Mouse (Mus musculus) heart, postnatal 0 days (tissue): ENCODE data around the gene Ndufa5. TPM values are rescaled to one million over a fixed set of nuclear protein-coding genes. Genes with fewer than 3 reads are reported as not detected.

ENCODE experiments used
- ATAC-seq: fragments of 200-750 bp; cut with Nextera tagmentation; 2 replicates; pipeline ENCODE4 v1.8.0; 2017; ENCODE audit warnings: low read depth, moderate number of reproducible peaks, moderate library complexity; ENCODE audit not compliant: insufficient read depth
- DNase-seq: peaks from one replicate; pipeline ENCODE4 v3.0.0-alpha.2; 2016; ENCODE audit warnings: low spot score
- H3K27ac ChIP-seq: fragments of 300-500 bp; sonication (generic); 2 replicates; pipeline ENCODE4 v1.5.1; 2014; ENCODE audit warnings: low read depth, mild to moderate bottlenecking
- H3K27me3 ChIP-seq: fragments of 300-500 bp; sonication (generic); 2 replicates; pipeline ENCODE4 v1.6.1; 2014; ENCODE audit warnings: low read length, mixed read lengths; ENCODE audit not compliant: control insufficient read depth, insufficient read depth
- H3K36me3 ChIP-seq: fragments of 300-500 bp; sonication (generic); replicated peaks from 2 replicates; pipeline ENCODE4 v1.6.1; 2014; ENCODE audit warnings: low read length, mixed read lengths; ENCODE audit not compliant: control insufficient read depth, insufficient read depth
- H3K4me1 ChIP-seq: fragments of 300-500 bp; sonication (generic); 2 replicates; pipeline ENCODE4 v1.6.1; 2014; ENCODE audit warnings: antibody characterized with exemption; ENCODE audit not compliant: control insufficient read depth, insufficient read depth
- H3K4me2 ChIP-seq: fragments of 300-500 bp; sonication (generic); 2 replicates; pipeline ENCODE4 v1.6.1; 2014; ENCODE audit warnings: low read depth, mild to moderate bottlenecking, low read length, moderate library complexity
- H3K4me3 ChIP-seq: fragments of 300-500 bp; sonication (generic); 2 replicates; pipeline ENCODE4 v1.5.1; 2014; ENCODE audit warnings: low read depth, low read length
- H3K9ac ChIP-seq: fragments of 300-500 bp; sonication (generic); replicated peaks from 2 replicates; pipeline ENCODE4 v1.6.1; 2014; ENCODE audit warnings: low read depth, low read length, mixed read lengths
- H3K9me3 ChIP-seq: fragments of 300-500 bp; sonication (generic); replicated peaks from 2 replicates; pipeline ENCODE4 v1.6.1; 2016; ENCODE audit warnings: low read length; ENCODE audit not compliant: control insufficient read depth
- CTCF ChIP-seq: IDR thresholded peaks from 2 replicates; pipeline ENCODE4 v1.5.1; 2016; ENCODE audit warnings: antibody characterized with exemption, control low read depth, low read depth
- EP300 ChIP-seq: IDR thresholded peaks from 2 replicates; pipeline ENCODE4 v1.6.1; 2016; ENCODE audit warnings: antibody characterized with exemption, low read depth
- WGBS: fragments of 180-500 bp; shearing (Covaris S2); extraction: QIAGEN DNeasy Blood & Tissue Kit; methylation state at CpG from one replicate; pipeline ENCODE4 v1.1.7; 2014; 5-methylcytosine and 5-hydroxymethylcytosine counted together
- polyA plus RNA-seq: library from polyadenylated mRNA; unstranded; fragments of >200 nt; fragmentation: Nextera tagmentation; extraction: Ambion mirVana; gene quantifications from 2 replicates; pipeline ENCODE4 v1.2.1, GENCODE M21; 2015
- total RNA-seq: library from RNA; depleted of rRNA; stranded (reverse); fragments of >200 nt; gene quantifications from 2 replicates; pipeline ENCODE4 v1.2.3, GENCODE M21; 2014; ENCODE audit warnings: low replicate concordance

Ndufa5 gene
- total and polyA plus RNA-seq, 2 experiments from 2014 or later: 113 to 1,697 TPM

DNA sequence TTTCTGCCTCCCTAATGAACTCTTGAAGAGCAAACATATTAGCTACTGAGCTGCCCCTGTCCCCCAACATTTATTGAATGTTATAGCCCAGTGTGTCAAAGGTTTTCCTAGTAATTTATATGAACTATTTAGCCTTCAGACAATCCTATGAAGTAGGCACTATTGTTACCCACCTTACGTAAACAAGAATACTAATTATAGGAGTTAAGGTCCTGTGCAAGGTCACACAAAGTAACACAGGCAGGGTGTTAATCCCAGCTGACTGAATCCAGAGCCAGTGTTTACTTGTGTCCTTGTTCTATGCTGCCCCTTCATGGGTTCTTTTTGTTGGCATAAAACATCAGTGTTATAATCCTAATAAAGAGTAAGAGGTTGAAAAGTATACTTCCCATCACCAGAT is 41.9 kb upstream of the Ndufa5 start:
- H3K9me3 ChIP-seq: peaks cover 10% of the 10 kb centered on the region
- peaks cover 6% of the 10 kb centered on the region; the same call in 1 of the 2 replicates for H3K4me1 ChIP-seq
- H3K4me2 ChIP-seq: no peak overlapping the region
- no peaks in the 10 kb centered on the region for H3K36me3 ChIP-seq
- H3K9ac ChIP-seq: no peak overlapping the region
- DNase-seq (peak; percentile 73), ATAC-seq (peak; percentile 81)
- H3K27me3 ChIP-seq: no peaks in the 10 kb centered on the region
- no peak for TF ChIP-seq CTCF
- no peak for TF ChIP-seq EP300
- H3K27ac ChIP-seq: peak overlapping the region; percentile 60
- WGBS: 37% methylated on average over 1 of the region's 1 CpGs
- H3K4me3 ChIP-seq: no peak overlapping the region

DNA sequence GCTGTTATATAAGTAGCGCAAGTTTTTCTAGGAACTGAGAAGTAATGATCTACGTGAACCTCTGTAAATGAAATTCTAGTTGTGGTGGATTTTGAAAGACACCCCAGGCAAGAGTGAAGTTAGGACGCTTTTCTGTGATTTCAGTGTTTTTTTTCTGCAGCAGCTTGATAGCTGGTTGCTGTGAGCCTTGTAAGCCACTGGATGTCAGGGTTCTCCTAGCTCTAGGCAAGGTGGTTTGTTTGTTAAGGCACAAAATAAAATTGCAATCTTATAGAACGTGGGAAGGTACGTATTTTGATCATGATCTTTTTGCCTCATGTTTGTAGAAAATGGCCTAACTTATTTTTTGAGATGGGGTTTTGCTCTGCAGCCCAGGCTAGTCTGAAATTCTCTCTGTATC is 41.1 kb upstream of the Ndufa5 start:
- Histone ChIP-seq H3K36me3 (no peaks in the 10 kb centered on the region), H3K27me3 (no peaks in the 10 kb centered on the region), H3K27ac (peak overlapping the region; percentile 60; the same call in 1 of the 2 replicates), H3K9me3 (0 out of 2 replicates have a peak, but pooled peaks cover 4% of the 10 kb centered on the region), H3K4me3 (no peak overlapping the region), H3K4me2 (no peak overlapping the region), H3K9ac (no peak overlapping the region), H3K4me1 (peaks cover 6% of the 10 kb centered on the region; the same call in 1 of the 2 replicates)
- ATAC-seq (peak; percentile 62), DNase-seq (peak; percentile 41)
- TF ChIP-seq CTCF (peak; percentile 69), EP300 (no peak)
- WGBS: 62% methylated on average over 5 of the region's 5 CpGs

DNA sequence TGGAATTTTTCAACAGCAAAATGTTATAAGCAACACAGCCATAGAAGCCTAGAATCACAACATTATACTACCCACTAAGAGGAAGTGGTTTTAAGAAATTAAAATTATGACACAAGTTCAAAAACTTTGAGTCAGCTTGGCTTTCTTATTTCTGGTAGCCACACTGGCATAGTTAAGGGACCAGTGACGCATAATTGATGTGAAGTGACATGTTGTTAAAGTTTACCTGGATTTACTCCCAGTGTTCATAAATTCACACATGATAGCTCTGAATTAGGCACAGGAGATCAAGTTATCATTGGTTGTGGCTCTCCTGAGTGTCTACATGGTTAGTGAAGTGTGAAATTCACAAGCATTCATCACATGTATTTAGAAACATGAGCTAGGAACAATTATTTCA is 37.1 kb upstream of the Ndufa5 start:
- 50% methylated on average over 1 of the region's 1 CpGs for WGBS
- ATAC-seq (no peak), DNase-seq (no peak)
- H3K9ac ChIP-seq: no peak overlapping the region
- H3K4me2 ChIP-seq: no peak overlapping the region
- H3K36me3 ChIP-seq: no peaks in the 10 kb centered on the region
- no peaks in the 10 kb centered on the region for H3K27me3 ChIP-seq
- TF ChIP-seq EP300 (no peak), CTCF (no peak)
- no peak overlapping the region for H3K27ac ChIP-seq
- H3K4me1 ChIP-seq: no peaks in the 10 kb centered on the region; the same call in 1 of the 2 replicates
- H3K9me3 ChIP-seq: no peaks in the 10 kb centered on the region
- H3K4me3 ChIP-seq: no peak overlapping the region

DNA sequence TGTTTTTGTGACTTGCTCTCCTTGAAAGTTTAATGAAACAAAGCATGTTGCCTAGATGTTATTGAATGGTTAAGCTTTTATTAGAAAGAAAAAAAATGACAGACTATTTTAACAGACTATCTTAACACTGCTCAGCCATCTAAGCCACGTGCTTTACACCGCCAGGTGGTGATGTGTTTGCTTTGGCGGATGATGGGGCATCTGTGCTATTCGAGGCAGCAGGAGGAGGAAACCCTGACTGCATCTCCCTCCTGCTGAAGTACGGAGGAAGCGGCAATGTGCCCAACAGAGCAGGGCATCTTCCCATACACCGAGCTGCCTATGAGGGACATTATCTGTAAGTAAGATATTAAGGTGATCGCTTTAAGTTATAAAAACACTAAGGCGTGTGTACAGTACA is 36.3 kb upstream of the Ndufa5 start:
- H3K27ac ChIP-seq: no peak overlapping the region
- DNase-seq: no peak
- H3K9ac ChIP-seq: no peak overlapping the region
- no peak overlapping the region for H3K4me3 ChIP-seq
- 45% methylated on average over 9 of the region's 9 CpGs for WGBS
- no peaks in the 10 kb centered on the region for H3K4me1 ChIP-seq
- no peaks in the 10 kb centered on the region for H3K9me3 ChIP-seq
- H3K27me3 ChIP-seq: no peaks in the 10 kb centered on the region
- no peak for ATAC-seq
- TF ChIP-seq CTCF (no peak), EP300 (no peak)
- no peaks in the 10 kb centered on the region for H3K36me3 ChIP-seq
- no peak overlapping the region for H3K4me2 ChIP-seq

DNA sequence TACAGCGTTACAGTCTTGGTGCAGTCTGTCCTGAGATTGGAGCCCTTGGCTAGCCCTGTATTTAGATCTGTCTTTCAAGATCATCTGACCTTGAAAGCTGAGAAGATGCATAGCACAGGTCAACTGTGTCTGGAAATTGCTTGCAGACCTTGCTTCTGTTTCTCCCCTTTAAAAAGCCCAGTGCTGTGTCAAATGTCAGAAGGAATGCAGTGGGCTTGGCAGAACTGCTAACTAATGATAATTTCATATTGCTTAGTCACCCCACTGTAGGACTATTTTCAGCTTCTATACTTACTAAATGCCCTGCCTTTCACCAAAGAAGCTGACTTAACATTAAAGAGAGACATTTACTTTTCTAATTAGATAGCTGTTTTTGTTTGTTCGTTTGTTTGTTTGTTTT is 27.7 kb upstream of the Ndufa5 start:
- WGBS: 55% methylated on average over 2 of the region's 2 CpGs
- DNase-seq (peak; percentile 34), ATAC-seq (peak; percentile 62; the same call in 1 of the 2 replicates)
- Histone ChIP-seq H3K4me2 (no peak overlapping the region), H3K36me3 (no peaks in the 10 kb centered on the region), H3K4me1 (peaks cover 27% of the 10 kb centered on the region; the same call in 1 of the 2 replicates), H3K9ac (no peak overlapping the region), H3K27me3 (no peaks in the 10 kb centered on the region), H3K9me3 (no peaks in the 10 kb centered on the region), H3K4me3 (no peak overlapping the region), H3K27ac (peak overlapping the region; percentile 36)
- TF ChIP-seq CTCF (no peak), EP300 (no peak)
